Comparison of ENCODE assay signal across 8 mouse cellular contexts in the genomic region with DNA sequence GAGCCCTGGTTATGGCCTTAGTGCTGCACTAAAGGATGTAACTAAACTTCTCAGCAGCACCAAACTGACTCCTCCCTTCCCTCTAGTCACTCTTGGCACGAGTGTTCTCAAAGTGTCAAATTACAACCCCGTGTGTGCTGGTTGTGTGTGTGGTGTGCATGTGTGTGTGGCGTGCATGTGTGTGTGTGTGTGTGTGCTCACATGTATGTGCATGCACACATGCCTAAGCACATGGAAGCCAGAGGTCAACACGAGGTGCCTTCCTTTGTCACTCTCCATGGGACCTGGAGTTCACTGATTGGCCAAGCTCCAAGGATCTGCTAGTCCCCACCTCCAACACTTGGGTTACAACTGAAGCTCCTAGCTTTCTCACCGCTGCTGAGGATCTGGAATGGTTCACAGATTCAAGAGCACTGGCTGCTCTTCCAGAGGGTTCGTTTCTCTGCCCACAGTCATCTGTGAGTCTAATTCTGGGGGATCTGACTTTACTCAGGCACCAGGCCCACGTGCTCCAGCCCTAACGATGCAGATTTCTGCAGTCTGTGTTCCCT.
DNase-seq lines count a peak whose midpoint lies in the region; ATAC-seq and TF ChIP-seq lines count a peak whose summit lies in the region.

No protein-coding gene starts in this region.

- no peak overlapping the region for H3K27ac ChIP-seq in kidney, embryonic 16.5 days (ENCODE audit: low read length)
- H3K27ac ChIP-seq in kidney, adult 2 months (ENCODE audit: insufficient read depth, low read depth, low read length), result no peak overlapping the region
- H3K27ac ChIP-seq in liver, embryonic 11.5 days (ENCODE audit: low read depth, low read length), result no peak overlapping the region

- H3K27me3 ChIP-seq in kidney, embryonic 16.5 days (ENCODE audit: insufficient read depth, low read length), result no peaks in the 10 kb centered on the region
- H3K27me3 ChIP-seq in kidney, adult 2 months (replicated peaks; ENCODE audit: control insufficient read depth, insufficient read depth, low read length), result no peaks in the 10 kb centered on the region
- no peaks in the 10 kb centered on the region for H3K27me3 ChIP-seq in liver, embryonic 11.5 days (replicated peaks; ENCODE audit: control insufficient read depth, insufficient read depth, low read length)

- H3K4me2 ChIP-seq in kidney, embryonic 16.5 days (replicated peaks; ENCODE audit: low read depth, low read length), result no peak overlapping the region
- H3K4me2 ChIP-seq in liver, embryonic 11.5 days, result no peak overlapping the region

- peaks cover 10% of the 10 kb centered on the region for H3K36me3 ChIP-seq in kidney, embryonic 16.5 days (ENCODE audit: insufficient read depth, low read length)
- H3K36me3 ChIP-seq in kidney, adult 2 months (ENCODE audit: control insufficient read depth, insufficient read depth, low read length), result no peaks in the 10 kb centered on the region
- no peaks in the 10 kb centered on the region for H3K36me3 ChIP-seq in liver, embryonic 11.5 days (ENCODE audit: control insufficient read depth, insufficient read depth, low read length)

- TF ChIP-seq CTCF in kidney, adult 2 months (conservative IDR thresholded peaks at IDR 0.05; ENCODE audit: insufficient read depth, insufficient read length, low read depth, low read length), result no peak

- no peak for TF ChIP-seq POLR2A in kidney, adult 2 months (IDR thresholded peaks at IDR 0.05; ENCODE audit: low read depth, low read length)

- no peak for DNase-seq in kidney, adult 2 months
- DNase-seq in cerebellum, adult 9-11 months, result peak; percentile 73
- peak; percentile 45 to 75 for DNase-seq in frontal cortex, postnatal 36 days (ENCODE audit: low spot score in 2 of 2)
- peak; percentile 62 to 71 for DNase-seq in left cerebral cortex, postnatal 14 days (ENCODE audit: low spot score in 2 of 2)
- DNase-seq in testis, postnatal 14 days (ENCODE audit: low spot score), result no peak
- no peak for DNase-seq in liver, embryonic 11.5 days (ENCODE audit: low spot score)

- ATAC-seq in kidney, embryonic 16.5 days (ENCODE audit: low FRiP score, low TSS enrichment), result peak; percentile 52; the same call in 1 of the 2 replicates
- ATAC-seq in CD4-positive, CD25-positive, alpha-beta regulatory T cell, adult 4 months, result no peak
- no peak for ATAC-seq in liver, embryonic 11.5 days (replicated peaks; ENCODE audit: low FRiP score)

- H3K9ac ChIP-seq in kidney, embryonic 16.5 days (replicated peaks; ENCODE audit: low read length), result no peak overlapping the region
- H3K9ac ChIP-seq in liver, embryonic 11.5 days (ENCODE audit: low read depth, low read length), result no peak overlapping the region

- H3K4me3 ChIP-seq in kidney, embryonic 16.5 days (ENCODE audit: low read length), result no peak overlapping the region
- H3K4me3 ChIP-seq in kidney, adult 2 months (ENCODE audit: insufficient read depth, low read depth, low read length), result no peak overlapping the region
- no peak overlapping the region for H3K4me3 ChIP-seq in liver, embryonic 11.5 days (ENCODE audit: low read depth, low read length)

- no peaks in the 10 kb centered on the region for H3K9me3 ChIP-seq in kidney, embryonic 16.5 days (ENCODE audit: low read length)
- H3K9me3 ChIP-seq in liver, embryonic 11.5 days (ENCODE audit: control insufficient read depth, low read length), result no peaks in the 10 kb centered on the region

- peaks cover 21% of the 10 kb centered on the region for H3K4me1 ChIP-seq in kidney, embryonic 16.5 days (ENCODE audit: insufficient read depth, low read length)
- no peaks in the 10 kb centered on the region for H3K4me1 ChIP-seq in kidney, adult 2 months (ENCODE audit: control insufficient read depth, insufficient read depth, low read length)
- peaks cover 2% of the 10 kb centered on the region; the same call in 1 of the 2 replicates for H3K4me1 ChIP-seq in liver, embryonic 11.5 days (replicated peaks; ENCODE audit: control insufficient read depth, insufficient read depth, low read length)

- intact Hi-C loops in left cerebral cortex, postnatal 14 days (cut with DNase I), result no loop called here

- WGBS in kidney, embryonic 16.5 days, result 11% methylated on average over 8 of the region's 8 CpGs
- 28% methylated on average over 8 of the region's 8 CpGs for WGBS in kidney, adult 2 months
- WGBS in liver, embryonic 11.5 days, result 33% methylated on average over 8 of the region's 8 CpGs

Comparison
In these comparisons a context has a peak if more than half of its experiments do, and no peak if none do; other contexts are left out.
1. DNase-seq: peak in cerebellum, adult 9-11 months (single experiment), frontal cortex, postnatal 36 days (2 of 2) and left cerebral cortex, postnatal 14 days (2 of 2); none in kidney, adult 2 months (single experiment), testis, postnatal 14 days (single experiment) and liver, embryonic 11.5 days (single experiment).